Mouse (Mus musculus) spleen, adult 2 months (tissue): ENCODE data around the gene Cdk5r1.
A peak's percentile ranks its signal among the peaks of the same experiment; 100 is the strongest.

ENCODE experiments used
- CTCF ChIP-seq: fragments of 200-500 bp; IDR thresholded peaks from 2 replicates; pipeline ENCODE4 v1.5.1; 2011; ENCODE audit warnings: mild to moderate bottlenecking, inconsistent platforms; ENCODE audit not compliant: insufficient read depth, insufficient read length, insufficient replicate concordance; ENCODE audit errors: extremely low read depth
- POLR2A ChIP-seq: fragments of 200-500 bp; IDR thresholded peaks from 2 replicates; pipeline ENCODE4 v1.6.1; 2011; ENCODE audit warnings: low read depth, low read length, inconsistent platforms

DNA sequence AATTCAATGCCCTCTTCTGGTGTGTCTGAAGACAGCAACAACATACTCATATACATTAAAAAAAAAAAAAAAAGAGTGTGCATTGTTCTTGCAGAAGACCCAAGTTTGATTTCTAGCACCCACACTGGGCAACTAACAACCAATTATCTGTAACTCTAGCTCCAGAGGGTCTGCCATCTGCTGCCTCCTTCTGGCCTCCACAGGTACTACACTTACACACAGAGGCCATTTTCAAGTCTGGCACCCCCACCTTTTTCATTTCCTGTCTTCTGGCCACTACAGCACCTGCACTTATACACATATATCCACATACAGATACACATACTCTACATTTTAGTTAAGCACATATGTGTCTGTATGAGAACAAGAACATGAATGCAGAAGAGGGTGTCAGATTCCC is 50.9 kb downstream of the Cdk5r1 start:
- TF ChIP-seq CTCF: peak; percentile 13; the same call in 1 of the 2 replicates
- TF ChIP-seq POLR2A: no peak
